Mouse (Mus musculus) embryo, embryonic 9.5 days (tissue): ENCODE measurements around the gene Sdhc.

Experiments used
- DNase-seq: peaks from one replicate; pipeline ENCODE4 v3.0.0-alpha.2; 2017; ENCODE audit errors: extremely low spot score

Gene Sdhc

GRCm38 (mm10) chr1:171149974-171150760 is at the start of gene Sdhc, which contains the start of gene Mpz:
Gene Sdhc, minus strand, starts transcription at chr1:171150603.
Gene Mpz, plus strand, starts transcription at chr1:171150711.
- peak; percentile 97 for DNase-seq

GRCm38 (mm10) chr1:171199532-171199931 is 49.1 kb upstream of the Sdhc start:
- DNase-seq = no peak

- DNase-seq = peak; percentile 66
Measured at GRCm38 (mm10) chr1:171195887-171196397, 45.5 kb upstream of the Sdhc start, which contains the start of gene Pcp4l1. Gene Pcp4l1, minus strand, starts transcription at chr1:171196268.

- no peak for DNase-seq
Measured at GRCm38 (mm10) chr1:171195046-171195822, 44.8 kb upstream of the Sdhc start.

- no peak for DNase-seq
Measured at GRCm38 (mm10) chr1:171193911-171194830, 43.8 kb upstream of the Sdhc start.

- peak; percentile 34 for DNase-seq
Measured at GRCm38 (mm10) chr1:171193093-171193840, 42.9 kb upstream of the Sdhc start.

- no peak for DNase-seq
Measured at GRCm38 (mm10) chr1:171192283-171192682, 41.9 kb upstream of the Sdhc start.

GRCm38 (mm10) chr1:171190832-171191231 is 40.4 kb upstream of the Sdhc start:
- no peak for DNase-seq

GRCm38 (mm10) chr1:171189476-171190114 is 39.2 kb upstream of the Sdhc start:
- DNase-seq = no peak

- DNase-seq = peak; percentile 36
Measured at GRCm38 (mm10) chr1:171189046-171189445, 38.6 kb upstream of the Sdhc start.

GRCm38 (mm10) chr1:171187851-171188700 is 37.7 kb upstream of the Sdhc start:
- peak; percentile 48 for DNase-seq

GRCm38 (mm10) chr1:171185655-171186054 is 35.3 kb upstream of the Sdhc start:
- DNase-seq = no peak

GRCm38 (mm10) chr1:171184314-171184713 is 33.9 kb upstream of the Sdhc start:
- no peak for DNase-seq

GRCm38 (mm10) chr1:171183620-171184019 is 33.2 kb upstream of the Sdhc start:
- DNase-seq = no peak

GRCm38 (mm10) chr1:171183025-171183424 is 32.6 kb upstream of the Sdhc start:
- DNase-seq = no peak

GRCm38 (mm10) chr1:171179487-171180171 is 29.2 kb upstream of the Sdhc start:
- no peak for DNase-seq

GRCm38 (mm10) chr1:171172779-171173178 is 22.4 kb upstream of the Sdhc start:
- DNase-seq = no peak

- DNase-seq = no peak
Measured at GRCm38 (mm10) chr1:171171138-171171537, 20.7 kb upstream of the Sdhc start.

GRCm38 (mm10) chr1:171169913-171170312 is 19.5 kb upstream of the Sdhc start:
- DNase-seq = no peak
